Mouse (Mus musculus) lung, postnatal 36 days (tissue): ENCODE measurements around the gene Zfp239.

Source experiments
- DNase-seq: peaks from one replicate; pipeline ENCODE4 v3.0.0; 2022; ENCODE audit warnings: mixed read lengths

Zfp239 gene

DNA sequence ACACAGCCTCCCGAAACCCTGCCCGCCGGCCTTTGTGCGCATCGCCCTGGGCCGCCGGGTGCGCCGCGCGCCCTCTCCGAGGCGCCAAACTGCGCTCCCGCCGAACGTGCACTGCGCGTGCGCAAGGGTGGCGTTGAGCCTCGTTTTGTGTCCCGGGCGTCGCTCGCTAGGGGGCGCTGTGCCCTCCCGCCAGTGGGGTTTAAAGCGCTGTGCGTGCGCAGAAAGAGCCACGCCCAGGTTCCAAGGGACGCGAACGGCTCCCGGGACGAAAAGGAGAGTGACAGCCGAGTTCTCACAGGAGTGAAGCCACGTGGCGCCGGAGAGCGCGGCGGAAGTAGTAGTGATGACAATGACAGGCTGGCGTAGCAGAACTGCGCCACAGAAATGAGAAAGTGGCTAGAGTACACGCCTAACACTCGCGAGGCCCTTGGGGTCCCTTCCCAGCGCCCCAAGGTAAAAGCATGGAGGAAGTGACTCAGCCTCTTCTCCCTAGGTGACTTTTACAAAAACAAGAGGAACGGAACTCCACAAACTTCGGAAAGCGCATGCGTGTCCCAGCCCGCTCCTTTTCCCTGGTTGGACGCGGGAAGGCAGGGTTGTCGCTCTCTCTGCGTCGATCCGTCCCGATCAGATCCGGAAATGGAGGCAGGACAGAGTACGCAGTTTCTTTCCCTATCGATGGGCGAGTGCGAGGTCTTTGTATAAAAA is 17.7 kb downstream of the Zfp239 start:
- DNase-seq = peak; percentile 99

DNA sequence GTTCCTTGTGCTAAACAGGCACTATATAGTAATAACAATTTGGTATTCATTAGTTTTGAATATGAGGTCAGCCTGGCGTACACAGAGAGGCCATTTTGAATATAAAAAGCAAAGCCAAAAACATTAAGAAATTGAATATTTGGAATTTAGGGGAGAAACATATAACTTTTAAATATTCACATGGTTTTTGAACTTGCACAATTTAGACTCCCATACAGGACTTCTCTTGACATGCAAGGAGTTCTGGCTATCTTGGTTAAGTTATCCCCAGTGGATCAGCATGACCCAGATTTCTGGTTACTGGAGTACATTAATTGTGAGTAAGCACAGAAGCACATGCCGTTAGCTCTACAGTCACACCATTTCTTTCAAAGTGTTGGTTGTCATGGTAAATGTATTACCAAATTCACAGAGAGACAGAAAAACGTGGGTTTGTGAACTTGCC is 18.5 kb downstream of the Zfp239 start:
- DNase-seq = no peak

DNA sequence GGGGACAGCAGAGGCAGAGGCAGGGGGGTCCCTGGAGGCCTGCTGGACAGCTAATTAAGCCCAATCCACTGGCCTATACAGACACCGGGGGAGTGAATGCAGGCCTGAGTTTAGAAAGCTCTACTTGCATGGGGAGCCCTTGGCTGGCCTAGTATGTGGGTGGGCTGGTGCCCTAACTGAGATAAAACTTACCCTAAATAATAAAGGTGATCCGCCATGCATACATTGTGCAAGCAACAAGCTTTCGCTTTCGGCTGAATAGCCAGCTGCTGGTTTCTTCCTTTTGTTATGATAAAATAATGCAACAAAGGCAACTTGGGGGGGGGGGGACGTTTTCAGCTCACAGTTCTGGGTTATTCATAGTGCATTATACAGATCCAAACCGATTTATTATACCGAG is 19.3 kb downstream of the Zfp239 start:
- DNase-seq = no peak

DNA sequence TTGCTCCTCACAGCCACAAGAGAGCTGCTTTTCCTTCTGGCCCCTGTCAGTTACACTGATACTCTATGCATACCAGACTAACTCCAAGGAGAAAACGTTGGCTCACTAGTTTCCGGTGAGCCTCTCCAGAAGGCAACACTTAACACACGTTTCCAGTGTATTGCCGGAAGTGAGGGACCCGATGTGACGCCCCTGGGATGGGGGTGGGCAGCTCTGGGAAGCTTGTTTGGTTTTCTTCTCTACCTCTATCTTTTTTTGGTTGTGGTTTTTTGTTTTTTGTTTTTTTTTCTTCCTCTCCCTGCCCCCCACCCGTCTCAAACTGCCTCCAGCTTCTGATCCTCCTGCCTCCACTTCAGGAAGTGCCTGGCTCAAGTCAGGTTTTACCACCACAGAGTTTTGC is 20.1 kb downstream of the Zfp239 start:
- DNase-seq = no peak

DNA sequence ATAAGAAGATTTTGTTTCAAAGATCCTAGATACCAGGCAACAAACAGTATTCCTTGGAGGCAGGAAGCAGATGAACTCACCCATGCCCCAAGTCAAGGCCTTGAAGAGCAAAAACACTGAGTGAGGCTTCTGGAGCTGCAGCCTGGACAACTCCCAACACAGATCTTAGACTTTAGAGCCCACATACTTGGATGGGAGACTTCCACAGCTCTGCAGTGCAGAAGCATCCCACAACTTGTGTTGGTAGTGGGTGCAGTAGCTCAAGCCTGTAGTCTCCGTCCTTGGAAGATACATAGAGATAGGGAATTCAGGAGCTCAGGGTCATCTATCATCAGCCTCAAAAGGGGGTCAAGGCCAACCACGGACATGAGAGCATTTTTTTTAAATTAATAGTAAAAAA is 24.0 kb downstream of the Zfp239 start:
- no peak for DNase-seq

DNA sequence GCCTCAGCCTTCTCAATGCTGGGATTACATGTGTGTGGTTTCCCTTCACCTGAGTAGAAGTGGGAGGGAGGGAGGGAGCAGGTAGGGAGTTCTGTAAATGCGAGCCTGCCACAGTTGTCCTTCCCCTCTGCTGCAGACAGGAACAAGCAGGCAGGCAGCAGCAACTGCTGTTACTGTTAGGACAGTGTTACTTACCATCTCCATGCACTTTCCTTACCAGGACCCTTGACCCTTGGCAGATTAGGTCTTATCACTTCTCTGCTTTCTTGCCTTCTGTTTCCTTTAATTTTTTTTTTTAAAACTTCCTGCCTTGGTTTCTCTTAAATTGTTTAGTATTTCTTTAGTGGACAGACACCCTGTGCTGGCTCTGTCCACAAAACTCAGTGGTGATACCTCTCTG is 26.1 kb downstream of the Zfp239 start:
- DNase-seq = no peak

DNA sequence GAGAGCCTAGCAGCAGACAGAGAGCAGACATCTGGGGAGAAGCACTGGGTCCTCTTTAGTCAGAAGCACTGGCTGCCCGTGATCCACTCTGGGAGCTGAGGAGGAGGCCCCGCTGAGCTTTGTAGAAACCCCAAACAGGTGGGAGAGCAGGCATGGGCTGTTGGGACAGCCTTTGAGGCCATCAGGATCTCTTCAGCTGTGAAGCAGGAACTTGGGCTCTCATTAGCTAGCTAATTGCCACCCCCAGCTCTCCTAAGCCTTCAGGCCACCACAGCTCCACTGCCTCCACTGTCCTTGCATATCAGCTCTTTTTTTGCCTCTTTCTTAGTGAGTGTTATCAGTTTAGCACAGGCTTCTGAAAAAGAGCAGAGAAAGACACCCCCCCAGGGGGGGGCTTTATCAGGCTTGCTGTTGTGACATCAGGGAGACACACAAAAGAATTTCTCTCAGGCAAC is 26.8 kb downstream of the Zfp239 start:
- no peak for DNase-seq

DNA sequence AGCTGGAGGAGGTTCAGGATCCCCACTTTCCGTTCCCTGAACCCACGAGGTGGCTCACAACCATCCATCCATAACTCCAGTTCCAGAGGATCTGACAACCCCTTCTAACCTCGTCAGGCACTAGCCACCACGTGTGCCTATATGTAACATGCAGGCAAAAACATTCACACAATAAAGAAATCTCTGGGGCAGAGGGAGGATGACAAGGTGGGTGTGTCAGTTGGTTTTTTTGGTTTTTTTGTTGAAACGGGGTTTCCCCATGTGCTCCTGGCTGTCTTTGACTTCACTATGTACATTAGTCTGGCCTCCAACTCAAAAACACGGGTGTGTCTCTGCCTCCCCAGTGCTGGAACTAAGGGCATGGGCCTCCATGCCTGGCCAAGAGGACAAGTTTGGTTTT is 28.4 kb downstream of the Zfp239 start:
- no peak for DNase-seq

DNA sequence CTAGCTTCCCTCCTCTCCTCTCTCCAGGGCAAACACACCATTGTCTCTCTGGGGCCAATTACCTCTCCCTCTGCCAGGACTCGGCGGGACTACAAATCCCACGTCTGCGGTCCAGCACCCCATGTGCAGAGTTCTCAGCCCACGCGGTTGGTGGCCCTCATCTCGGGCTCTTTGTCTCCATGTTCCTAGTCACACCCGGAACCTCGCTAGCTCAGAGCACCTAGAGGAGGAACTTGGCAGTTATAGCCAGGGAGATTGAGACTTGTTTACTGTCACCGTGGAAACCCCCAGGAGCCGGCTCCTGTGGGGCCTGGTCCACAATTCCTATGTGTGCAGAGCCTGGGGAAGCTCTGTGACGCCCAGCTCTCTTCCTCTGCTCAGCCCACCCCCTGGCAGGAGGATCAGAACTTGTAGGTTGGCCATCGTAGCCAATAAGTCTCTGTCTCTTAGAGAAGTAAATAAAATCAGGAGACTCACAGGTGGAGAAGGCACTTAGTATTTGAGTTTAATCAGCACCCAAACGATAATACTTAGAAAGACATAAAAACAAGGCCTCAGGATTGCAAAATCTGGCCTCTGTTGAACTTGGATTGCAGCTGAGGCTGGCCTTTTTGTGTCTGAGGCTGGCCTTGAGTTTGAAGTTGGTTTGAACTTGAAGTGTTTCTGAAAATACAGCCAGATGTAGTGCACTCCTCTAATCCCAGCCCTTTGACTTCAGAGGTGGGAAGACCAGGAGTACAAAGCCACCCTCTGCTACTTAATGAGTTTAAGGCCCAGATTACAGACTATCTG is 29.7 kb downstream of the Zfp239 start:
- DNase-seq = peak; percentile 61

DNA sequence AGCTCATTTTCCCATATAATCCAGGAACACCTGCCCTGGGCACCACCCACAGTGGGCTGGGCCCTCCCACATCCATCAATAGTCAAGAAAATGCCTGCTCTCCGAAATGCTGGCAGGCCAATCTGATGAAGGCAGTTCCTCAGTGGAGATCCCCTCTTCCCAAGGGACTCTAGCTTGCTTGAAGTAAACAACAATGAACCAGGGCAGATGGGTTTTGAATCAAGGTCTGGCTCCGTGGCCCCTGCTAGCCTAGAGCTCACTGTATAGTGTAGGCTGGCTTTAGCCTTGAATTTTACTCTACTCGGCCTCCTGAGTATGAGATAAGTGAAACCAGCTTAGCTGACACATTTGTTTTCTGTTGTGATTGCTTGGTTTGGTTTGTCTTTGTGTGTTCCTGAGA is 30.5 kb downstream of the Zfp239 start:
- no peak for DNase-seq

DNA sequence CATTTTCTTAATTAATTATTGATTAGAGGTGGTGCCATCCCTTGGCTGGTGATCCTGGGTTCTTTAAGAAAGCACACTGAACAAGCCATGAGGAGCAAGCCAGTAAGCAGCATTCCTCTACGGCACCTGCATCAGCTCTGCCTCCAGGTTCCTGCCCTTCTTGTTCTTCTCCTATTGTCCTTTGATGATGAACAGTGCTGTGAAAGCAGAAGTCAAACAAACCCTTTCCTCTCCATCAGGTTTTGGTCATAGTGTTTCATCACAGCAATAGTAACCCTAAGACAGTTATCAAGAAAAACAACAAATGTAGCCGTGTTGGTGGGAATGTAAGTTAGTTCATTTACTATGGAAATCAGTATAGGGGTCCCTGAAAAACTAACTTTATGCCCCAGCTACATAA is 31.5 kb downstream of the Zfp239 start:
- DNase-seq = no peak

DNA sequence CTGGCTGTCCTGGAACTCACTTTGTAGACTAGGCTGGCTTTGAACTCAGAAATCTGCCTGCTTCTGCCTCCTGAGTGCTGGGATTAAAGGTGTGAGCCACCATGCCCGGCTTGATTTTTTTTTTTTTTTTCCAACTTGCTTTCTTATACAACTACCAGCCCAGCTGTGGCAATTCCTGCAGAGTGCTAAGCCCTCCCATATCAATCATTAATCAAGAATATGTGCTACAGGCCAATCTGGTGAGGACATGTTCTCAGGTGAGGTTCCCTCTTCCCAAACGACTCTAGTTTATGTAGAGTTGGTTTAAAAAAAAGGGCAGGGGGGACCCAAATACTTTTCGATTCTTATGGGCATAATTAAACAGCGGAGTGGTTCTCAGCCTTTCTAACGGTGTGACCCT is 35.9 kb downstream of the Zfp239 start:
- DNase-seq = no peak

DNA sequence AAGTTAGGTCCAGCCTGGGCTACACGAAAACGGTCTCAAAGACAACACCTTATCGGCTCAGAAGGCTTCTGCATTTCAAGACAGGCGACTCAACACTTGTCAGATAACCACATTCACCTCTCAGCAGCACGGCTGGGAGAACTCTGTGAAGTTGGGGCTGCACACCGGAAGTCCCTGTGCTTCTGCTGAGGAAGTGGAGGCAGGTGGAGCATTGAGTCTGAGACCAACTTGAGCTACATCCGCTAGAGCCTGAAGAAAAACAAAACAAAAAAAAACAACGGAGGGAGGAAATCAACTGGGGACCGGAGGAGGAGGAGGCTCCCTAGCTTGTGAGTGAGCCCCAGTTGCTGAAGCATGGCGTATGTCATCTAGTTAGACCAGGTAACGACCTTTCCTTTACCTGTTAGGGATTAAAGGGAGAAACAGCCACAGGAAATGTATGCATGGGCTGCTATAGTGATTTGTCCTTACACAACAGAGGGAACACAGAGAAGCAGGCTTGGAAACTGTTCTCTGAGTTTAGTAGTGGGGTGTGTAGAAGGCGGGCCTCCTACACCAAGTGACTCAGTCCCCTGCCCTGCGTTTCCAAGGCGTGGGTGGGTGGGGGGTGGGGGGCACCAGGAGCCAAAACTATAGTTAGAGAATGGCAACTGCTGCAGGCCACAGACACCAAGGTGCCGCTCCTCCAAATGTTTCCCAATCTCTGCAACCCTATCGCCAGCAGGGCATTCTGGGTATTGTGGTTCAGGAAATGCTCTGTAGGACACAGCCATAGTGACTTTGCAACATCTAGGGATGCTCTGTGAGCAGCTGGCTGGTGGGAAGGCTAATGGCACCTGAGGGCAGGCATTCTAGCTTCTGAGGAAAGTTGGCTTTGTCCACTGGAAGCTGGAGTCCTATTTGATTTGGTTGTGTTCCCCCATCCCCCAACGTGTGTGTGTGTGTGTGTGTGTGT is 38.5 kb downstream of the Zfp239 start, which contains the start of gene Hnrnpf:
TSS of gene Hnrnpf (plus strand) at position 199 of the 955 bp plus-strand sequence.
- DNase-seq = no peak

DNA sequence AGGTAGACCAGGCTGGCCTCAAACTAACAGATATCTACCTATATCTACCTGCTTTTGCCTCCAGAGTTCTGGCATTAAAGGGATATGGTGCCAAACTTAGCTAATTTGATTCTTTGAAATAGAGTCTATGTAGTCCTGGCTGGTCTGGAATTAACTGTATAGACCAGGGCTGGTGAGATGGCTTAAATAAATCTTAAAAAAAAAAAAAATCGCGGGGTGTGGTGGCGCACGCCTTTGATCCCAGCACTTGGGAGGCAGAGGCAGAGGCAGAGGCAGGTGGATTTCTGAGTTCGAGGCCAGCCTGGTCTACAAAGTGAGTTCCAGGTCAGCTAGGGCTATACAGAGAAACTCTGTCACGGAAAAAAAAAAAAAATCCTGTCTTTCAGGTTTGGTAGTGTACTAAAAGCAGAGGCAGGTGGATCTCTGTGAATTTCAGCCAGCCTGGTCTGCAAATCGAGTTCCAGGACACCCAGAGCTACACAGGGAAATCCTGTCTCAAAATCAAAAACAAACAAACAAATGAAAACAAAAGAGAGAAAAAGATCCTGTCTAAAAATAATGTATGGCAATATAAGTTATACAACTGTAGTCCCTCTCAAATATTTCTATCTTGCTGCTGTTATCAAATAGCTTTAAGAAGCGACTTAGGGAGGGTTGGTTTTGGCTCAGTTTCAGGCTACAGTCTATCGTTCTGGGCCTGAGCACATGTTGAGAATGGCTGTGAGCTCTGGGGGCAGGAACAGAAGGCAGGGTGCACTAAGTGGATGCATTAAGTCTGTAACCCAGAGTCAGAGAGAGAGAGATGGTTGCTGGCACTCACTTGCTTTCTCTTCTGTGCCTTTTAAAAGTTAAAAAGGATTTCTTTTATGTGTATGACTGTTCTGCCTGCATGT is 39.9 kb downstream of the Zfp239 start:
- DNase-seq = no peak

DNA sequence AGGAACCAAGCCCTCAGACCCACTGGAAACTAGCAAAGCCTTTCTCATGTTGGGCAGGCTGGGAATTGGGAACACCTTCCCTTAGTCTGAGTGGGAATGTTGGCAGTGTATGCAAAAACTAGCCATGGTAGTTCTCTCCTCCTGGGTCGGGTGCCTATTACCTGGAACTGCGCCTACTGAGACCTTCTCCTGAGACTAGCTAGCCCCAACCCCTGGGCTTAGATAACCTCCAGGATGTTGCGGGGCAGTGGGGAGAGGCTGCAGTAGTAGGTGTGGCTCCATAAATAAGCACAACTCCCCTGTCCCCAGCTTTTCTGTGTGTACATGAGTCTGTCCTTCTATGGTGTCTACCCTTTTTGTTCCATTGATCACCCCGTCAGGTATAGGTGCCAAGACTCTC is 40.7 kb downstream of the Zfp239 start:
- no peak for DNase-seq

DNA sequence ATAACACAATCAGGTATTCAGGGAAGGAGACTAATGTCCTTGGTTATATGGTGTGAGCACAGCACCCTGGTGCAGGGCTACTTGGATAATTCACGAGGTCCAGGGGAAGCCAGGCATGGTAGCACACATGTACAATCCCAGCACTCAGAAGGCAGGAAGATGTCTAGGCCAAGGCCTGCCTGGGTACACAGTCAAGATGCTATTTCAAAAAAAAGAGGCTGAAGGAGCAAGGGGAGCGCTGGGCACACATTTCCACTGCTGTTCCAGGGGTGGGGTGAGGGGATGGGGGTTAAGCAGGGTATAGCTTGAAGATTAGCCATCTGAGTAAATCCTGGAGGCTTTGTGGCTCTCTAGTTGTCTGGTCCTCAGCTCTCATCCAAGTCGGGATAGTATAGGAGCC is 41.9 kb downstream of the Zfp239 start:
- DNase-seq = no peak

DNA sequence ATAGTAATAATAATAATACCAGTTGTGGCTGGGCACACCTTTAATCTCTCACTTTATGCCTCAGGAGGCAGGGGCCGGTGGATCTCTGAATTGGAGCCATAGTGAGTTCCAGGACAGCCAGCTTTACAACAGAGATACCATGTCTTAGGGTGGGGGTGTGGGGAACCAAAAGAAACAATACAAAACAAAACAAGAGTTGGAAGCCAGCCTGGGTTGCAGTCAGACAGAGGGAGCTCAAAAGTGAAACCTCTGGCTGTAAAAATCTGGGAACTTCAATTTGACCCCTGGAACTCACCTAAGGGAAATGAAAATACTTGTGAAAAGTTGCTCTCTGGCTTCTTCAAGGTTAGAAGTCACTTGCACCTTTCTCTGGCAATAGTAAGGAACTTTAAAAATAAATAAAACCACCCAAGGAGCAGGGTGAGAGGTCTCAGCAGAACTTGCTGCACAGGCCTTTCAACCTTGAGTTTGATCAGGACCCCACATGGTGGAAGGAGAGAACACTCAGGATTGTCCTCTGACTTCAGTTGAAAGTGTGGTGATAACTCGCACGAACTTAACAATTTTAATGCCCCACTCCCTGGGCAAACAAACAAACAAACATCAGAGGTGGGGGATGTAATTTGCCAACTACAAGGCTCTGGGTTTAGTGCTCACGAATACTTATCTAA is 43.5 kb downstream of the Zfp239 start:
- DNase-seq = peak; percentile 47

DNA sequence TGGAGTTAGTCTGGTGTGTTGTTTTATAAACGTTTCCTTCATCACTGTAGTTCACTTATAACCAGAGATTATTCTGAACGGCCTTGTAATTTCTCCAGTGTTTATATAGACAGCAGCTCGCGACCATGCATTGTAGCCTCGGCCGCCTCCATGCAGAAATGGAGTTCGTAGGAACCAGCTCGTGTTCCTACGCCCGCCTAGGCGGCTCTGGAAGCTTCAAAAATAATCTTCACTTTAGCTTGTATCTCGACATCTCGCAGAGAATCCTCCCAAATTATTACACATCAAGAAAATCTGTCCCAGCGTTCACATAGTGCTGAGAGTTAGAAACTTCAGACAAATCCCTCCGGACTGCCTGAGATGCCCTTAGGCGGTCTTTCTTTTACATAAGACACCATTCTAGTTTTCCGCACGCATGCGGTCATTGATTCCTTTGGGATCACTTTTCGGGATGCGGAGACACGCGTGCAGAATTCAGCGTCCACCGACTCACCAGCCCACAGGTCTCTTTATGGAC is 44.2 kb downstream of the Zfp239 start:
- DNase-seq = no peak

DNA sequence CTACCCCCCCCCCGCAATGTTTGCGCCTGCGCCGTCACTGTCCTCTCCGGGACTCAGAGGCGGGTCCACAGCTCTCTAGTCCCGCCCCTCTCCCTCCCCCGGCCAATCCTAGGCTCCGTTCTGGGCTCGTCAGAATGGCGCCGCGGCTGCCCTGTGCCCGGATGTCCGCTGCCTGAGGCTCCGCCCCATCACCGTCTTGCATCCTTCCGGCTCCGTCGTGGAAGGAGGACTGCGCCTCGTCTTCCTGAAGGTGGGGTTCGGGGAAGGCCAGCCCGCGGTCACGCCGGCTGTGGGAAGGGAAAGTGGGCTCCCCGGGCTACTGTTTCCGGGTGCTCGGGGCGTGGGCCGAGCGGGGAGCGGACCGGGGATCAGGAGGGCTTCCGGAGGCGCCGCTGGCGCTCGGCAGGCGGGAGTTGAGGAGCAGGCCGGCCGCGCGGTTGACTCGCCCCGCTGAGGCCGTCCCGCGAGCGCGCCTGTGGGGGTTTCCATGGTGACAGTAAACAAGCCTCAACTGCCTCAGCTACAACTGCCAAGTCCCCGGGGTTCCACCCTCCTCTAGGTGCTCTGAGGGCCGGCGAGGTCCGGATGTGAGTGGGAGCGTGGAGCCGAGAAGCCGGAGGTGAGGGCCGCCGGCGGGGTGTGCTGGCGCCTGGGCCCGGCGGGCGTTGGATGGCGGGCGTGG is 44.8 kb downstream of the Zfp239 start:
- DNase-seq = peak; percentile 99

DNA sequence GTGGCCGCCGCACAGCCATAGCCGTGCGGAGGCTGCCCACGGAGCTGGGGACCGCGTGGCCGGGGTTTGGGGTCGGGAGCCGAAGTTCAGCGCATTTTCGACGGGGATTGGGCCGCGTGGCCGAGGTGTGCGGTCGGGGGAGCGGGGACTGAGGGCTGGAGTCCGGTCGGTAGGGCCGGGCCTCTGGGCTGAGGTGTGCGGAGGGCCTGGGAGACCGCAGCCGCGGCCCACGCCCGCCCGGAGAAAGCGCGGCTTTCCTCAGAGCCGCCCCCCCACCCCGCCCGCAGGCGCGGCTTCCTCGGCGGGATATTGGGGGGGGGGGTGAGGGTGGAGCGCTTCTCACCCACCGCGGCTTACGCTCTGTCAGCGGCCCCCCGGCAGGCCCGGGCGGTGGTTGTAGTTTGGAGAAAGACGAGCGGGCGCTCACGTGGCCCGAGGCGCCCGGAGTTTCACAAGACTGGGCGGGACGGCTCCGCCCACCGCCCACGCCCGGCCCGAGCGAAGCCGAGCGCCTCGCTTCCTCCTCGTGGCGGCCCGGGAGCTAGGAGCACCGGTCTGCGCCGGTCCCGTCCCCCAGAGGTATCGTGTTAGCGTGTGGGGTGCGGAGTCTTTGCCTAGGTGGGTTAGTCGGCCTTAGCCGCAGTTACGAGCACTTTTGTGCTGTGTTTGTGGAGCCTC is 45.5 kb downstream of the Zfp239 start:
- DNase-seq = peak; percentile 92
